Mouse (Mus musculus): Measurements from ENCODE around the gene Mri1.

DNA sequence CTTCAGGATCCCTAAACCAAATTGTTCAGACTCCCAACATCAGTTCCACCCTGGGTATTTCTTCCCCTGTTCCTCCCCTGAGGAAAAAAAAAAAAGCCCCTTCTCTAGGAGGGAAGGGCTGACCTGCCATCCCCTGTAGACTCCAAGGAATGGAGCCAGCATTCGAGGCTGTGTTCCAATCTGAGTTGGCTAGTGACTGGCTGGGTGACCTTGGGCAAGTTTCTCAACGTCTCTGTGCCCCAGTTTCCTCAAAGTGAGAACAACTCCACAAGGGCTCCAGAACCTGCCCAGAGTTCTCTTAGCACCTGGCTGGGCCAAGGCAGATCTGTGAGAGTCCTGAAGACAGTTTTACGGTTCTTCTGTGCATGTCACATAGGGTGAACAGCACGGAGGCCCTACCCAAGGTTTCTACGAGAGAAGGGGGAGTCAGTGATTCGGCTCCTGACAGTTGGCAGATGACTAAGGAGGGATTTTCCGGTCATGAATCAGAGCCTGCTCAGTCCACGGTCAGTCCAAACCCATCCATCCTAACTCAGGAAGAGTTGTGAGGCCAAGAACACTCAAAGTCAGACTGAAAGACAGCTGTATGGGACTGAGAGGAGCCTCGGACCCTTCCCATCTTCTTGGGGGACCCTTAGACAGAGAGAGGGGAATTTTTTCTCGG is 21.2 kb downstream of the Mri1 start:
- TF ChIP-seq ZC3H11A (IDR thresholded peaks at IDR 0.05; ENCODE audit: low read depth, low read length), result no peak
- TF ChIP-seq CTCF (conservative IDR thresholded peaks at IDR 0.05 in 1 of 2, IDR thresholded peaks at IDR 0.05 in 1 of 2; ENCODE audit: low read depth in 2 of 2, low read length in 2 of 2), result no peak
- TF ChIP-seq MAX (IDR thresholded peaks at IDR 0.05; ENCODE audit: low read length), result no peak
- no peak for TF ChIP-seq SIN3A (IDR thresholded peaks at IDR 0.05; ENCODE audit: low read length)
- TF ChIP-seq MYC (IDR thresholded peaks at IDR 0.05; ENCODE audit: low read depth, low read length), result no peak
- no peak for TF ChIP-seq USF2 (conservative IDR thresholded peaks at IDR 0.05; ENCODE audit: low read depth, low read length)
